Mouse (Mus musculus) forebrain, embryonic 10.5 days (tissue): ENCODE data around the gene Crtam. TPM values are rescaled to one million over a fixed set of nuclear protein-coding genes. Genes with fewer than 3 reads are reported as not detected.

Experiments
- DNase-seq: peaks from one replicate; pipeline ENCODE4 v3.0.0-alpha.2; 2017; ENCODE audit warnings: low spot score; ENCODE audit errors: extremely low spot score
- H3K27ac ChIP-seq: fragments of 300-500 bp; sonication (generic); 2 replicates; pipeline ENCODE4 v1.5.1; 2016; ENCODE audit warnings: mild to moderate bottlenecking
- H3K27me3 ChIP-seq: fragments of 300-500 bp; sonication (generic); 2 replicates; pipeline ENCODE4 v1.6.1; 2016; ENCODE audit warnings: mild to moderate bottlenecking; ENCODE audit not compliant: poor library complexity, severe bottlenecking
- H3K36me3 ChIP-seq: fragments of 300-500 bp; sonication (generic); replicated peaks from 2 replicates; pipeline ENCODE4 v1.6.1; 2016; ENCODE audit warnings: mild to moderate bottlenecking, moderate library complexity
- H3K4me1 ChIP-seq: fragments of 300-500 bp; sonication (generic); 2 replicates; pipeline ENCODE4 v1.6.1; 2016
- H3K4me3 ChIP-seq: fragments of 300-500 bp; sonication (generic); 2 replicates; pipeline ENCODE4 v1.5.1; 2016; ENCODE audit warnings: mild to moderate bottlenecking, moderate library complexity
- H3K9me3 ChIP-seq: fragments of 300-500 bp; sonication (generic); 2 replicates; pipeline ENCODE4 v1.6.1; 2016; ENCODE audit warnings: mild to moderate bottlenecking, moderate library complexity
- WGBS: fragments of 180-500 bp; shearing (Covaris S2); methylation state at CpG from one replicate; pipeline ENCODE4 v1.1.7; 2016; 5-methylcytosine and 5-hydroxymethylcytosine counted together
- polyA plus RNA-seq: library from polyadenylated mRNA; unstranded; fragments of >200 nt; fragmentation: Nextera tagmentation; extraction: Ambion mirVana; gene quantifications from 2 replicates; pipeline ENCODE4 v1.2.1, GENCODE M21; 2016

The Crtam gene
- polyA plus RNA-seq, 1 experiment from 2014 or later, result 0.10 TPM

DNA sequence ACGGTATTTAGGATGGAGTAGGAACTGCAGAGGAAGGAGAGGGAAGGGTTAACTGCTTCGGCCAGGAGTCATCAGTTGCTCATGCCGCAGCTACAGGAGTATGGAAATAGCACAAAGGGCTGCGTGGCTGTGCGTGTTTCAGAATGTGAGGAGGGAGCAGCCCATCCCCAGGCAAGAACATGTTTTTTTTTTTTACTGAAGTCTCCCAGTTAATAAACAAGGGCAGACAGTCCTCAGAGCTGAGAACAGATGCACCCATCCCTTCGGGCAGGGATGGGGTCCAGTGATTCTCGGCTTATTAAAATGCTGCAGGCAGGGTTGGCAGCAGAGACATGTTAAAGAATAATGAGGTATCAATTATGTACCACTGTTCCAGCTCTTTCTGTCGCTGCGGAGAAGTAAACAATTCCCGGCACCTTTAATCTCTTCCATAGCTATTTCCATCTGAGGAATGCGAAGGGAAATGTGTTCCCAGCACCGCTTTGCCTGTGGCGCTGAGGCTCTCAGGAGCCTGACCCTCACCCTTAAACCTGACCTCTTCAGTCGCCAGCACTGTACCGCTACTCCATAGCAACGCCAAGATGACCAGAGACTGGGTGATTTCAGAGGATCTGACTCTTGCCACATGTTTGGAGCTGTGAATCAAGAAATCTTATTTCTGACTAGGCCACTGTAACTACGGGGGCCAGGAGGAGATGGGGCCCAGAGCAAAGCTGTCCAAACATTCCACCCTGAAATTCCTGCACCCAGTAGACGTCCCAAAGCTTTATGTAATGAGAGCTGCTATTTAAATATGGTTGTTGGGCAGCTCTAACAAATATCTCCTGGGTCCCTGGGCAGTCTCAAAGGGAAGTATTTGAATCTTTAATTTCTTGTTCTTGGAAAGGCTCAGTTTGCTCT lies 27.4 kb upstream of the Crtam start:
- Histone ChIP-seq H3K4me1 (peaks cover 18% of the 10 kb centered on the region), H3K36me3 (no peaks in the 10 kb centered on the region), H3K4me3 (no peak overlapping the region), H3K27ac (no peak overlapping the region), H3K27me3 (no peaks in the 10 kb centered on the region), H3K9me3 (no peaks in the 10 kb centered on the region)
- WGBS, result 67% methylated on average over 18 of the region's 18 CpGs
- DNase-seq, result no peak

- H3K9me3 ChIP-seq, result no peaks in the 10 kb centered on the region
- no peak for DNase-seq
- no peaks in the 10 kb centered on the region for H3K27me3 ChIP-seq
- H3K36me3 ChIP-seq, result no peaks in the 10 kb centered on the region
- WGBS, result 86% methylated on average over 6 of the region's 6 CpGs
- no peak overlapping the region for H3K4me3 ChIP-seq
- H3K4me1 ChIP-seq, result peaks cover 18% of the 10 kb centered on the region
- H3K27ac ChIP-seq, result no peak overlapping the region
These were observed 25.4 kb upstream of the Crtam start for GRCm38 (mm10) chr9:41029827-41030226.

DNA sequence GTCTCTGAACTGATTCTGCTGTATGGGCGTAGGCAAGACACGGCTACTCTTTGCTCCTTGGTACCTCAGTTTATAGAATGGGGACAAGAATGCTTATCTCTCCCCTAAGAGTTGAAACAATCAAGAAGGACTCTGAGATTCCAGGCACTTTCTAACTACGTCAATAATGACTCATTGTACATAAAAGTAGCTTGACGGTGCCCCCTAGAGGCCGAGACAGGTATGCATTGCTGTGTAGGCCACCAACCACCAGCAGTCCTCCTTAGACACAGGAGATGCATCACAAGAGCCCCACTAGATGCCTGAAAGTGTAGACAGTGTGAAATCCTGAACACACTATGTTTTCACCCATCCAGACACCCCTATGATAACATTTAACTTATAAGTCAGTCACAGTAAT lies 24.0 kb upstream of the Crtam start:
- DNase-seq, result peak; percentile 48
- no peaks in the 10 kb centered on the region for H3K9me3 ChIP-seq
- H3K4me3 ChIP-seq, result no peak overlapping the region
- H3K27ac ChIP-seq, result no peak overlapping the region
- no peaks in the 10 kb centered on the region for H3K27me3 ChIP-seq
- WGBS, result 44% methylated on average over 5 of the region's 5 CpGs
- H3K4me1 ChIP-seq, result peaks cover 11% of the 10 kb centered on the region
- H3K36me3 ChIP-seq, result no peaks in the 10 kb centered on the region

- H3K27me3 ChIP-seq, result no peaks in the 10 kb centered on the region
- H3K4me3 ChIP-seq, result no peak overlapping the region
- no peaks in the 10 kb centered on the region for H3K9me3 ChIP-seq
- 68% methylated on average over 3 of the region's 3 CpGs for WGBS
- DNase-seq, result no peak
- no peaks in the 10 kb centered on the region for H3K4me1 ChIP-seq
- H3K36me3 ChIP-seq, result no peaks in the 10 kb centered on the region
- H3K27ac ChIP-seq, result no peak overlapping the region
These were observed 17.3 kb upstream of the Crtam start for GRCm38 (mm10) chr9:41021690-41022089.

GRCm38 (mm10) chr9:41020486-41020885 lies 16.1 kb upstream of the Crtam start:
- WGBS, result 89% methylated on average over 3 of the region's 3 CpGs

GRCm38 (mm10) chr9:41014512-41014911 lies 10.1 kb upstream of the Crtam start:
- Histone ChIP-seq H3K4me1 (peaks cover 45% of the 10 kb centered on the region), H3K36me3 (no peaks in the 10 kb centered on the region), H3K4me3 (no peak overlapping the region), H3K27ac (peak overlapping the region; percentile 67; the same call in 1 of the 2 replicates), H3K27me3 (0 out of 2 replicates have a peak, but pooled peaks cover 4% of the 10 kb centered on the region), H3K9me3 (no peaks in the 10 kb centered on the region)
- DNase-seq, result no peak
- 56% methylated on average over 4 of the region's 4 CpGs for WGBS

More at GRCm38 (mm10) chr9:41020486-41020885, 16.1 kb upstream of the Crtam start:
- no peaks in the 10 kb centered on the region for H3K4me1 ChIP-seq
- no peaks in the 10 kb centered on the region for H3K27me3 ChIP-seq
- no peaks in the 10 kb centered on the region for H3K36me3 ChIP-seq
- no peak overlapping the region for H3K4me3 ChIP-seq
- DNase-seq, result no peak
- H3K27ac ChIP-seq, result no peak overlapping the region
- no peaks in the 10 kb centered on the region for H3K9me3 ChIP-seq

DNA sequence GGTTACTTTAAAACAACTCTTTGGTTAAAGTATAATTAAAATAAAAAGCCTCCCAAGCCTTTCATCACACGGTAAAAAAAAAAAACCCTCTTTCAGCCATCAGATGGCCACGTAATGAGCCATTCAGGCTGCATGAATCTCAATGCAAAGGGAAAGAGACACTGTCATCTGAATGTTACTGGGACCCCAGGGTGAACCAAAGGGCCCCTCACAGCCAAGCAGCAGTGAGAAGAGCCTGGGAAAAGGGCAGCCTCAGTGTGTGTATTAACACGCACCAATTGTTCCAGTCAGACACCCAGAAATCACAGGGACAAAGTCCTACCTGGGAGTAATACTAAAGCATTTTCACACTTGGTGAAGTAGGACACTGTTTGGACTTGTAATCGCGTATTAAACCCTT lies 8.0 kb upstream of the Crtam start:
- peaks cover 52% of the 10 kb centered on the region for H3K4me1 ChIP-seq
- peak overlapping the region; percentile 25; the same call in 1 of the 2 replicates for H3K4me3 ChIP-seq
- H3K27me3 ChIP-seq, result 0 out of 2 replicates have a peak, but pooled peaks cover 4% of the 10 kb centered on the region
- WGBS, result 71% methylated on average over 5 of the region's 5 CpGs
- no peak for DNase-seq
- H3K27ac ChIP-seq, result peak overlapping the region; percentile 83; the same call in 1 of the 2 replicates
- no peaks in the 10 kb centered on the region for H3K36me3 ChIP-seq
- H3K9me3 ChIP-seq, result no peaks in the 10 kb centered on the region

GRCm38 (mm10) chr9:41011512-41012436 lies 7.3 kb upstream of the Crtam start:
- WGBS, result 50% methylated on average over 13 of the region's 13 CpGs
- H3K4me3 ChIP-seq, result peak overlapping the region; percentile 25; the same call in 1 of the 2 replicates
- peak; percentile 36 for DNase-seq
- 0 out of 2 replicates have a peak, but pooled peaks cover 4% of the 10 kb centered on the region for H3K27me3 ChIP-seq
- peak overlapping the region; percentile 83; the same call in 1 of the 2 replicates for H3K27ac ChIP-seq
- no peaks in the 10 kb centered on the region for H3K36me3 ChIP-seq
- peaks cover 59% of the 10 kb centered on the region for H3K4me1 ChIP-seq
- no peaks in the 10 kb centered on the region for H3K9me3 ChIP-seq

DNA sequence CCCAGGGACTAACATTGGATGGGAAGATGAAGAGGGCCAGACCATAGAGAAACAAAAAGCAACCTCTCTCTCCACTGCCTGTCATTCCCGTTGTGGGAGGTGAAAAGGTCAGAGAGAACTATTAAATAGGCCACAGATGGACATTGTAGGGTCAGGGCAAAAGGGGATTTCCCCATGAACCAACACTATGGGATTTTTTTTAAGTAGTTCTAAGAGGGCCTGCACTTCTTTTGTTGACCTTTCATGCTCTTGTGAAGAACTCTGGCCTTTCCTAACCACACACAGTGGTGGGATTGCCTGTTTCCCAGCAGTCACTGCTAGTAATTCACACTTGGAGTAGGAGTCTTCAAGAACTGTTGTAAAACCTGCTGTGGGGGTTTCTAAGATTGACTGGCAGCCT lies 3.4 kb upstream of the Crtam start:
- no peaks in the 10 kb centered on the region for H3K36me3 ChIP-seq
- no peaks in the 10 kb centered on the region for H3K9me3 ChIP-seq
- peaks cover 39% of the 10 kb centered on the region for H3K4me1 ChIP-seq
- H3K27ac ChIP-seq, result peak overlapping the region; percentile 58; the same call in 1 of the 2 replicates
- 7% methylated on average over 1 of the region's 1 CpGs for WGBS
- no peak overlapping the region for H3K4me3 ChIP-seq
- 0 out of 2 replicates have a peak, but pooled peaks cover 4% of the 10 kb centered on the region for H3K27me3 ChIP-seq
- no peak for DNase-seq

- 88% methylated on average over 7 of the region's 7 CpGs for WGBS
These were observed 7.2 kb downstream of the Crtam start for GRCm38 (mm10) chr9:40997116-40997779.

DNA sequence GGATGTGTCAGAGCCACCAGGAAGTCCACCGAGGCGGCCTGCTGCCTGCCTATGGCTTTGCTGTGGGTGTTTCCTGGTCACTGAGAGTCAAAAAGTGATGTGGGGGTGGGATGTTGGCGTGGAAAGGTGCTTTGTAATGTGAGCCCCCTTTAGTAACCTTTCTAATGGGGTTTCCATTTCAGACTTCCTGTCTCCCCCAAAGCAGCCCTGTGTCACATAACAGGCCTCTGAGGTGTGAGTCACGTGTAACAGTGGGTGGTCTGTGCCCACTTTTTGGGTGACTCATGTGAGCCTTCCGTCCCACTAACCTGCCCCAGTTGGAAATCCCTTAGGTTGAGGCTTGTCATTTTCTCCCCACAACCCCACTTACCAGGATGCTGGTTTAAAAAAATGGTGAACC lies 10.4 kb downstream of the Crtam start:
- Histone ChIP-seq H3K36me3 (no peaks in the 10 kb centered on the region), H3K27me3 (no peaks in the 10 kb centered on the region), H3K4me3 (no peak overlapping the region), H3K9me3 (no peaks in the 10 kb centered on the region), H3K27ac (peak overlapping the region; percentile 35; the same call in 1 of the 2 replicates), H3K4me1 (peaks cover 11% of the 10 kb centered on the region)
- no peak for DNase-seq
- WGBS, result 85% methylated on average over 5 of the region's 5 CpGs

More at GRCm38 (mm10) chr9:40997116-40997779, 7.2 kb downstream of the Crtam start:
- Histone ChIP-seq H3K27me3 (no peaks in the 10 kb centered on the region), H3K27ac (no peak overlapping the region), H3K4me1 (peaks cover 12% of the 10 kb centered on the region), H3K9me3 (no peaks in the 10 kb centered on the region), H3K36me3 (no peaks in the 10 kb centered on the region), H3K4me3 (no peak overlapping the region)
- no peak for DNase-seq

DNA sequence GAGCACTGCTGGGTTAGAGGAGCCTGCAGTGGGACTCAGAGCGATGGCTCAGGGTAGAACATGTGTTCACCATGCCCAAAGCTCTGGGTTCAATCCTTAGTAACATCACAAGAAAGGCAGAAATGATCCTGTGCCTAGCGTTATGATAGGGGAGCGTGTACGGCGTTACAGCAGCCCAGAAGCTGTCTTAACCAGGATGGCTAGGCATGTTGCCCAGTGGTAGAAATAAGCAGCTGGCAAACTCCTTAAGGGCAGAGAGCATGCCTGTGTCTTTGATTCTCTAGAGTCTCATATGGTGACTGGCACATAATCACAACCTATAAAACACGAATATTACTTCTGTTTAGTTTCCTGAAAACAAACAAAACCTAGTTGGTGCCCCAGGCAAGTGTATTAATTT lies 12.9 kb downstream of the Crtam start:
- Histone ChIP-seq H3K36me3 (no peaks in the 10 kb centered on the region), H3K27ac (no peak overlapping the region), H3K4me1 (peaks cover 11% of the 10 kb centered on the region), H3K9me3 (no peaks in the 10 kb centered on the region), H3K27me3 (no peaks in the 10 kb centered on the region), H3K4me3 (no peak overlapping the region)
- no peak for DNase-seq
- 92% methylated on average over 6 of the region's 6 CpGs for WGBS
